Mouse (Mus musculus) retina, adult 2 months (tissue): Measurements from ENCODE around the gene Hist1h2ac.
A peak's percentile ranks its signal among the peaks of the same experiment; 100 is the strongest.
"Not testable (repeated sequence)": the region's sequence is repeated elsewhere in the genome, so short reads cannot be mapped to it uniquely, and the experiment has no call there.

Experiments
- DNase-seq: peaks from one replicate; pipeline ENCODE4 v3.0.0-alpha.2; 2012; ENCODE audit warnings: low read depth, low spot score

Gene Hist1h2ac

DNA sequence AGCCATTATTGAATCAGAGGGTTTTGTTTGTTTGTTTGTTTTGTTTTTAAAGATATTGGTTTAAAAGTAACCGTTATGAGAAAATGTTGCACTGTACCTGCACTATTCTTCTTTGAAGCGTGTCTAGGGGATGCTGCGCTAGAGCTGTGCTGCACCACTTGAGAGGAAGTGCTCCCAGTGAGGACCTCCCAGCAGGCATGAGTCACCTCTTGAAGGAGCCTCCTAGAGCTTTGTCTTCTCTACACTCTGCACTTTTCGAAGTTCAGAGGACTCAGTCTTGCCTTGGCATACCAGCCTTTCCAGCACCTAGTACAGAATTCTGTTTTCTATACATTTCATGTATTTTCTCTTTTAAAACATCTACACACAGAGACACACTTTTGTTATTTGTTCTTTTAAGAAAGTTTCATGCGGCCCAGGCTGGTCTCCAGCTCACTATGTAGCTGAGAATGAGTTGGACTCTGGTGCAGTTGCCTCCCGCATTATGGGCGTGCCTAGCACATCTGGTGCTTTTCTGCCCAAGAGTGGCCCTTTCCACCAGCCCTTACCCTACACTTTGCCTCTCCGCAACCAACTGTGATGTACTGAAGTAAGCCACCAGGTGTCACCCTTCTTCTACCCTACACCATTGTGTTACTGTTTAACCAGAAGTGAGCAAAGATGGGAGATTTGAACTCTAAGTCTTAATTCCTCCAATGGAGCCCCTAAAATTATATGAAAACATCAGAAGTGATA is 17.2 kb upstream of the Hist1h2ac start:
- peak; percentile 73 for DNase-seq

- DNase-seq, result no peak
Measured at GRCm38 (mm10) chr13:23699767-23700166, 16.0 kb upstream of the Hist1h2ac start.

- peak; percentile 79 for DNase-seq
Measured at GRCm38 (mm10) chr13:23698996-23699395, 15.2 kb upstream of the Hist1h2ac start.

- DNase-seq, result peak; percentile 100
Measured at GRCm38 (mm10) chr13:23698300-23698693, 14.5 kb upstream of the Hist1h2ac start, which contains the start of gene Hist1h4c. Gene Hist1h4c, minus strand, starts transcription at chr13:23698454.

DNA sequence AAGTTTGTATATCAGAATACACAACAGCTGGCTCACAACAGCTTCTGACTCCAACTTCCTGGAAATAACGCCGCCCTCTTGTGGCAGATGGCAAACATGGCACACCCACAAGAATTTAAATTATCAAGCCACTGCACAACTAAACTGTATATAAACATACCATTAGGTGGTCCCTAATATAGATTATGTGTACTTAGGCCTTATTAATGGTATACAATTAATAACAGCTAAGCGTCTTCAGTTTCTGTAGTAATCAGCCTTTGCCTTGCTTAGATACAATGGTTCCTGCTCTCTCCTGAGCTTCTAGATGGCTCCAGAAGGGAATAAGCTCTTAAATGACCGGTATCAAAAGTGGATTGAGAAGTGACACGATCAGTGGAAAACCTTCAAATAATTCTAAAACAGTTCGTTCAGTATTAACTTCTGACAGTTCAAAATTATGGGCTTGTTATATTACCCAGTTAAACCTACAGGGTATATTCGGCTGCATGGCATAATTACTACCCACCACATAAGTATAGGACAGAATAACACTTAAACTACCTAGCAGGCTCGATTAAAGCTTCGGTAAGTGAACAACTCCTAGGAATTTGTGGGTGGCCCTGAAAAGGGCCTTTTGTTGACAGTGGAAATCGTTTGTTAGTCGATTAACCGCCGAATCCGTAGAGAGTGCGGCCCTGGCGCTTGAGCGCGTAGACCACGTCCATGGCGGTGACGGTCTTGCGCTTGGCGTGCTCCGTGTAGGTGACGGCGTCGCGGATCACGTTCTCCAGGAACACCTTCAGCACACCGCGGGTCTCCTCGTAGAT is 13.9 kb upstream of the Hist1h2ac start:
- no peak for DNase-seq

- no peak for DNase-seq
Measured at GRCm38 (mm10) chr13:23696061-23696474, 12.3 kb upstream of the Hist1h2ac start.

- no peak for DNase-seq
Measured at GRCm38 (mm10) chr13:23695514-23695913, 11.8 kb upstream of the Hist1h2ac start, which contains the start of gene Hist1h1t. Gene Hist1h1t, plus strand, starts transcription at chr13:23695814.

DNA sequence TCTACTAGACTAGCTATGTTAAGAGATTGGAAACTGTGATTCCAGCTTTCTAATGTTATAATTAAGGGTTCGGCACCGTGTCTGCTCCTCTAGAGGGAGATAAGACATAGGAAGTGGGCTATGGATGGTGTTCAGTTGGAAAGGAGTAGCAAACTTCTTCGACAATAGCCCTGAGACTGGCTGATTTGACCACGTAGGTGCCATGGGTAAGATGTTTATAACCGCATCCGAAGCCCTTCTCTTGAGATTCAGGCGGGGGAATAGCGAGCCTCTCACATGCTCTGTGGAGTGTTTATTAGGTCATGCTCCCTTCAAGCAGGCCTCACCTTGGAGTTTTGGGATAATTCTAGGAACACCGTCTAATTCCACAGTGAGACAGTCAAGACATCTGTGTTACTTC is 11.2 kb upstream of the Hist1h2ac start:
- no peak for DNase-seq

DNA sequence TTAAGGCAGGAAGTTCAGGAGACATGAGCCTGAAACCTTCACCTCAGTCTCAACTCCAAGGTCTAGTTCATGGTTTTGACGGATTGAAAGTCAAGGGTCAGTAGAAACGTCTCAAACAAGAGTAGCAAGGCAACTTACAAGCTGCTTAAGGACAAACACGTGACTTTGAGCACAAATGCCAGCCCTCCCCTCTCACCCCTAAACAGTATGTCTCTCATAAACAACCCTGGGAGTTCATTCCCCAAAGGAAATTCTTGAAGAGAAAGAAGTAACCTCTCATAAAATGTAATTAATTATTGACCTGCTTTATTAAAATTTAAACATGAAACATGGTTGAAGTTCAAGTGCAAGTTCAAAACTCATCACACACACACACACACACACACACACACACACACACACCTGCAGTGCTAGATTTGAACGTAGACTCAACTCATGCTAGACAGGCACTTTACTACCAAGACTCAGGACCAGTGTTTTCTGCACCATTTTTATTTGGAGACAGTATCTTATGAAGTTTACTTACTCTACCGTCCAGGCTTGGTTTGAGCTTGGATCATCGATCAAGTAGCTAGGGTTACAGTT is 10.2 kb upstream of the Hist1h2ac start:
- no peak for DNase-seq

DNA sequence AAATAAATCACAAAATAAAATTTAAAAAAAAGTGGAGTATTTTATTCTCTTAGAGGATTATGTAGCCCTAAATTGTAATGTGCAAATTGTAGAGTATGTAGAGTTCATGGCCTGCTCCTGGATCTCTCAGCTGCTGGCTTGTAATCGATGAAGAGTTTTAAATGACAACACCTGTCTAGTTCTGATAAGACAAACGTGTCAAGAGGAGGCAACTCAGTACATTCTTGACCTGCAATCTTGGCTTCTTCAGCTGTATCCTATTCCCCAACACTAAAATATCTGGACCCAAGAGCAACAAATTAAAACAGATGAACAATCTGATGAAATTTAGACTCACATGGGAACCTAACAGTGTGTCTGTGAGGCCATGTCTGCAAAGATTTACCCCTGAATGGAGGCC is 5.7 kb upstream of the Hist1h2ac start:
- DNase-seq, result no peak

GRCm38 (mm10) chr13:23688956-23689355 is 5.2 kb upstream of the Hist1h2ac start:
- no peak for DNase-seq

DNA sequence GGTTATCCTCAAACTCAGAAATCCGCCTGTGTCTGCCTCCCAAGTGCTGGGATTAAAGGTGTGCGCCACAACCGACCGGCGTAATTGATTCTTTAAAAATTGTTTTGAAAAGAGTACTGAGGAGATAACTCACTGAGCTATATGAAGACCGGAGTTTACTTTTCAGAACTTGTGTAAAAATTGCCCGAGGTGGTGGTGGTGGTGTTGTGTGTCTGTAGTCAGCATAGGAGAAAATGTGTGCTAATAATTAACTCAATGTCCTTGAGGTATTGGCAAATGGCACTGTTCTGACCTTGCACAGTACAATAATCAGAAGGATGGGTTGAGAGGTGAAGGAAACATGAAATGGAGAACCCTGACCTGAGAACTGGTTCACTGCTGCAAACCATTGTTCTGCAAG is 4.2 kb upstream of the Hist1h2ac start:
- no peak for DNase-seq

DNA sequence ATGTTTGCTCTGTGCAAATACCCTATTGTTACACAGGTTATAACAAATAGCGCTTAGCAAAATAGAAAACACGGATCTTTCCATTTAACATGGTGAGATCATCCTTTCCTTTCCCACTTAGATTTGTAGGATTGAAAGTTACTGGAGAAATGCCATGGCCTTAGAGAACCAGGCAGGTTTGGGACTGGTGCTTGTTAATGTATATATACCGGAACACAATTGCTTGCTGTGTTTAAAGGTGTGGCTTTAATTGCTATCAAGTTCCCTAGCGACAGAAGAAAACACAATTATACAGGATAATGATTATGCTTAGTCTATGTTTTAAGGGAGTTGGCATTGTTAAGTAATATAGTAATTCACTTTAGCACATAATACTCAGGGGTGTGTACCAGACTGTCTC is 3.4 kb upstream of the Hist1h2ac start:
- no peak for DNase-seq

DNA sequence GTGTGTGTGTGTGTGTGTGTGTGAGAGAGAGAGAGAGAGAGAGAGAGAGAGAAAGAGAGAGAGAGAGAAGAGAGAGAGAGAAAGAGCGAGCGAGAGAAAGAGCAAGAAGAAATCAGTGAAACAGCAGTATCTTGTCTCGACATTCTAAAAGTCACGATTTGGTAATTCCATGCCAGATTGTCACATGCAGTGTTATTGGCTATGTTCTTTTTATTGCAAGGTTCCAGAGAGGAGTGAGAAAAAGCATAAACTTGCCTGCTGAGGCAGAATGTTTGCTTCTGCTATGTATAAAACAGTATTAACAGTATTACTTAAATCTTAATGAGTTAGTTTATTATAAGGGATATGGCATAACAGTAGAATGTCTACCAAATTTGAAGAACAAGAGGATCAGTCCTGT is 2.2 kb upstream of the Hist1h2ac start:
- DNase-seq, result no peak

DNA sequence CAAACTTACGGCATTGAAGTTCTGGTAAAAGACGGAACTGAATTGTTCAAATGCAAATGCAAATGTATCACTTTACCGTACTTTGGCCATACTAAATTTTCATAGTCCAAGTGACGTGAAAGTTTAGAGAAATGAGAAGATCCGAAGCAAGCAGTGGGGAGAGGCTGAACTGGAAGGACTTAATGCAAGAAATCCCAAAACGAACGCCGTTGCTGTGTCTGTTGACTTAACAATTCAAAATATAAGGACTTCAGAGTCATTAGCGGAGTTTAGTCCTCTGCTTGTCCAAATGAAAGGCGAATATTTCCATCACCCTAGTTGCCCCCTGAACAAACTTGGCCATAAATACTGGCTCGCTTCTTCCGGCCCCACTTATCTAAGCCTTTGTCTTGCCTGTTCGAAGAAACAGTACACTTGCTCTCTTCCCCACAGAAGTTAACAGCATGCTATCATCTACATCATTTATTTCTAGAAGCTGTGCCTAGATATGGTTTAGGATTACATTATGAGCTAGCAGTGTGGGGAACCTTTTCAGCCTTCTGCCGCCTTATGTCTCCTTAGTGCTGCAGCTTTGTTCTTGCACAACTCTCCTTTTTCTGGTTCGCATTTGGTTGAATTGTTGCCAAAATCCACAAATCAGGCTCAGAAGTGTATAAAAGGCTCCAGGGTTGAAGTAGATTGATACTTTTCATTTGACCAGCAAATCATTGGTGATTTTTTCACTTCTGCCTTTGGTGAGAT is 1.5 kb upstream of the Hist1h2ac start:
- DNase-seq, result no peak

DNA sequence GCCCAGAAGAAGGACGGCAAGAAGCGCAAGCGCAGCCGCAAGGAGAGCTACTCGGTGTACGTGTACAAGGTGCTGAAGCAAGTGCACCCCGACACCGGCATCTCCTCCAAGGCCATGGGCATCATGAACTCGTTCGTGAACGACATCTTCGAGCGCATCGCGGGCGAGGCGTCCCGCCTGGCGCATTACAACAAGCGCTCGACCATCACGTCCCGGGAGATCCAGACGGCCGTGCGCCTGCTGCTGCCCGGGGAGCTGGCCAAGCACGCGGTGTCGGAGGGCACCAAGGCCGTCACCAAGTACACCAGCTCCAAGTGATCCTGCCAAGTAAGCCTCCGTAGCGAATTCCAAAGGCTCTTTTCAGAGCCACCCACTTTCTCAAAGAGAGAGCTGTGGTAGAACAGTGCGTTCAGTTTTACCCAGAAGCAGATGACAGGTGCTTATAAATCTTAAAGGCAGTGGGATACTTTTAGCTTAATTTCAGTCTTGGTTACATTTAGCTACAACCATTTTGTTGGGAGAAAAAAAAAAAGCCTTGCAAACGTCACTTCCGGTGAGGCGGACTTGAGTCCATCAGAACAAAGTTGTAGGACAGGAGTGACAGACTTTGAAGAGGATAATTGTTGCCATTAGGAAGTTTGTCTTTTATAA is 672 bp upstream of the Hist1h2ac start:
- DNase-seq, result peak; percentile 57

GRCm38 (mm10) chr13:23682947-23683754 is 597 bp downstream of the Hist1h2ac start:
- not testable (repeated sequence) for DNase-seq

DNA sequence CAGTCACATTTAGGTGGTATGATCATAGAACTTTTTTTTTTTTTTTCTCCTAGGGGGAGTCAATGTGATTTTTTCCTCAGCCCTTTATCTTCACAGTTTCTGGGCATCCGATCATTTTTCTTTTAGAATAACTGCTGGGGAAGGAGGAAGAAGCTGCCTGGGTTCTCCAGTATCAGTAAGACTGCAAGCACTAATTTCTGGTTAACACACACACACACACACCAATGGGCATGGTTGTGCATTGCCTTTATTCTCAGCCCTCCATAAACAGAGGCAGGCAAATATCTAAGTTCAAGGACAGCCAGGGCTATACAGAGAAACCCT is 1.2 kb downstream of the Hist1h2ac start:
- no peak for DNase-seq

GRCm38 (mm10) chr13:23681990-23682582 is 1.7 kb downstream of the Hist1h2ac start:
- DNase-seq, result no peak

DNA sequence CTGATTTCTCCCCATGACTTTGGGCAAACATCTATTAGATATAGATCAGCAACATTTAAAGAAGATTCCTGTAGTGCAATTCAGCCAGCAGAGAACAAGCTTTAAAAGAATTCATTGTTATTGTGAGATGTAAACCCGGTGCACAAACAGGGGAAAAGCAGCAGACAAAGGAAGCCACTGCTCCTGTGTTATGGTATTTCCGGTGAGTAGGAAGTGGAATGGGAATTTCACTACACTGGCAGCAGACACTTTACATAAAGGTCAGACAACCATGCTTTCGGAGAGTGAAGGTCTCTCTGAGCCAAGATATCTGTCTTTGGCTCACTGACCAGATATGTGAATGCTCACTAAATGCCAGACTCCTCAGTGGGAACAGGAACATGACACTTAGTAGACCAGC is 21.2 kb downstream of the Hist1h2ac start:
- no peak for DNase-seq
